Mouse (Mus musculus) small intestine, adult 2 months (tissue): ENCODE measurements around the gene Dlgap1. TPM values are rescaled to one million over a fixed set of nuclear protein-coding genes. Genes with fewer than 3 reads are reported as not detected.

Source experiments
- H3K27ac ChIP-seq: fragments of 200-500 bp; 2 replicates; pipeline ENCODE4 v1.5.1; 2012; ENCODE audit warnings: low read depth, low read length, control low read depth, inconsistent platforms; ENCODE audit not compliant: insufficient read depth
- H3K27me3 ChIP-seq: fragments of 200-500 bp; 2 replicates; pipeline ENCODE4 v1.6.1; 2012; ENCODE audit warnings: mild to moderate bottlenecking, moderate library complexity, low read length, inconsistent platforms; ENCODE audit not compliant: control insufficient read depth, insufficient read depth
- H3K36me3 ChIP-seq: fragments of 200-500 bp; 2 replicates; pipeline ENCODE4 v1.6.1; 2012; ENCODE audit warnings: mild to moderate bottlenecking, low read length, control low read depth, inconsistent platforms; ENCODE audit not compliant: control insufficient read depth, insufficient read depth
- H3K4me1 ChIP-seq: fragments of 200-500 bp; 2 replicates; pipeline ENCODE4 v1.6.1; 2012; ENCODE audit warnings: low read length, inconsistent platforms, mixed read lengths; ENCODE audit not compliant: control insufficient read depth, insufficient read depth, insufficient read length
- H3K4me3 ChIP-seq: fragments of 200-500 bp; 2 replicates; pipeline ENCODE4 v1.5.1; 2012; ENCODE audit warnings: low read depth, mild to moderate bottlenecking, control low read depth, inconsistent platforms, low read length, moderate library complexity
- CTCF ChIP-seq: fragments of 200-500 bp; IDR thresholded peaks from 2 replicates; pipeline ENCODE4 v1.5.1; 2012; ENCODE audit warnings: low read depth, mild to moderate bottlenecking, control low read depth, inconsistent platforms, low read length, moderate library complexity, mixed read lengths; ENCODE audit not compliant: insufficient replicate concordance, insufficient read length; ENCODE audit errors: extremely low read depth
- POLR2A ChIP-seq: fragments of 200-500 bp; IDR thresholded peaks from 2 replicates; pipeline ENCODE4 v1.6.1; 2012; ENCODE audit warnings: low read depth, mild to moderate bottlenecking, control low read depth, inconsistent platforms, low read length, moderate library complexity
- WGBS: fragments of 180-500 bp; shearing (Covaris S2); methylation state at CpG from one replicate; pipeline ENCODE4 v1.1.7; 2018; 5-methylcytosine and 5-hydroxymethylcytosine counted together
- polyA plus RNA-seq: library from polyadenylated mRNA; depleted of rRNA; stranded (reverse); fragments of >200 nt; gene quantifications from 2 replicates; pipeline ENCODE4 v1.2.3, GENCODE M21; 2012

Dlgap1 gene
- polyA plus RNA-seq, 1 experiment = 0.61 TPM

DNA sequence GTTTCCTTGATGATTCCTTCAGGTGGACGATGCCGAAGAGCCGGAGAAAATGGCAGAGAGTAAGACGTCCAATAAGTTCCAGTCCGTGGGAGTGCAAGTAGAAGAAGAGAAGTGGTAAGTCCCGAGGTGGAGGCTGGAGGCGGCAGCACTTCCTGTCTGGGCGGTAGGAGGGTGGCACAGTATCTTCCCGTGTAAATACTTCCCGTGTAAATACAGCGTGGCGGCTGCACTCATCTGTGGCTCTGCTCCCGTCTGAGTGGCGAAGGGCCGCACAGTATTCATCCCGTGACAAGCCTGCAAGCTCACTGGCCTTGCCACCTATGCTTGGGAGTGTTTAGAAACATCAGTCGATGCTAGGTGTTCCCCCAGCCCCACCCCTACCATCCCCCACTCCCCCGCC is 797.1 kb downstream of the Dlgap1 start:
- 77% methylated on average over 18 of the region's 18 CpGs for WGBS
- TF ChIP-seq CTCF (no peak), POLR2A (no peak)
- Histone ChIP-seq H3K27me3 (no peaks in the 10 kb centered on the region), H3K36me3 (no peaks in the 10 kb centered on the region), H3K4me1 (no peaks in the 10 kb centered on the region), H3K27ac (no peak overlapping the region), H3K4me3 (no peak overlapping the region)

GRCm38 (mm10) chr17:70772120-70772899 is 803.4 kb downstream of the Dlgap1 start:
- Histone ChIP-seq H3K36me3 (no peaks in the 10 kb centered on the region), H3K4me3 (no peak overlapping the region), H3K4me1 (no peaks in the 10 kb centered on the region), H3K27ac (no peak overlapping the region), H3K27me3 (no peaks in the 10 kb centered on the region)
- WGBS = 43% methylated on average over 10 of the region's 10 CpGs
- TF ChIP-seq CTCF (no peak), POLR2A (no peak)

DNA sequence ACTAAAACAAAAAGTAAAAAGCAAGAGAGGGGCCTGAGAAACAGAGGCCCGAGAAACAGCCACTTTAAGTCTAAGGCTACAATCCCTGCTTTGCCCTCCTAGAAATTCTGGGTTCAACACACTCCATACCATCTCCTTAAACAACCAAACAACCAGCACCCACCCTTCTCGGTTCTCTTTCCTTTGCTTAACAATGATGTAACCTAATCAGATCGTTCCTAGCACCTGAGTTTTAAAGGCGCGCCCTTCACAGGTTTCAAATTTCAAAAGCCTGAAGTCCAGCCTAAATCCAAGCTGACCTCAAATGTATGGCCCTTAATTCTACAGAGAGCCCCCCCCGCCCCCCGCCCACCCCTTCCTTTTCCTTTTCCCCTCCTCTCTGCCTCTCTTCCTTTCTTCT is 810.9 kb downstream of the Dlgap1 start:
- TF ChIP-seq CTCF (no peak), POLR2A (no peak)
- 23% methylated on average over 7 of the region's 7 CpGs for WGBS
- H3K4me3 ChIP-seq = no peak overlapping the region
- H3K27me3 ChIP-seq = no peaks in the 10 kb centered on the region
- H3K27ac ChIP-seq = no peak overlapping the region
- H3K4me1 ChIP-seq = no peaks in the 10 kb centered on the region
- H3K36me3 ChIP-seq = no peaks in the 10 kb centered on the region

DNA sequence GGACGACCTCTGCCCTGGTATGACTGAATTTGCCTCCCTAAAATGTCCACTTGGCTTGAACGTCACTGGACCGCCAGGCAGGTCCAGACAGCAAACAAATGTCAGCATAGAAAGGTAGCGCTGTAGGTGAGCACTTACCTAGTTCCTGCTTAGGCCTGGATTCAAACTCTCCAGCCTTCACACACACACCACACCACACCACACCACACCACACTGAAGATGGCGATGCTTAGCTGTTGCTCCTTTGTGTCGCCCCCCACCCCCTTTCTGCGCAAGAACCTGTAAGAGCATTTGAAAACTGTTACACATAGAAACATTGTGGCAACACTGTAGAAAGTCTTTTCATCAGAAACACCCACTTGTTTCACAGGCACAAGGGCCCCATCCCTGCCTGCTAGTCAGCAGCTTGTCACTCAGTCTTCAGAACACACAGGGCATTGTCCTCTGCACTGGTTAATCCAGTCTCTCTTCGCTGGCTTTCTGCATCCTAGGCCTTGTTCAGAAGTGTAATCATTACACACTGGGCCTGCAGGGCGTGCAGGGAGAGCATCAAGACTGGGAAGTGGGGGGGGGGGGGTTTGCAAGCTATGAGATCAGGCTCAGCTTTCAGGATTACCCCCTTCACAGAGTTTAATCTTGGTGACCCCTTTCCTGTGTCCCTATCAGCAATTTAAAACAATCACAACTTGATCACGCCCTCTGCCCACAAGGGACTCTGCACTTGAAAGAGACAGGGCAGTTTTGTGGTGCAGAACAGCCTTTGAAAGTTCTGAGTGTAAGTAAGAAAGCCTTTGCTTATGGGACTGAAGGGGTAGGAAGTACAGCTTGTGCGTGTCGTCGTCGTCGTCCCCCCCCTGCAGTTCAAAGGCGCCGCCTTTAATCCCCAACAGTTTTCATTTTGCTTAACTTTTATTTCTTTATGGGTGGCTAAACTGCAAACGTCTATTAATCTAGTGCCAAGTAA is 812.1 kb downstream of the Dlgap1 start:
- H3K4me3 ChIP-seq = no peak overlapping the region
- no peaks in the 10 kb centered on the region for H3K27me3 ChIP-seq
- no peaks in the 10 kb centered on the region for H3K36me3 ChIP-seq
- H3K4me1 ChIP-seq = no peaks in the 10 kb centered on the region
- TF ChIP-seq CTCF (no peak), POLR2A (no peak)
- H3K27ac ChIP-seq = peak overlapping the region; percentile 77
- WGBS = 34% methylated on average over 18 of the region's 18 CpGs

GRCm38 (mm10) chr17:70783273-70783672 is 814.4 kb downstream of the Dlgap1 start:
- TF ChIP-seq POLR2A = no peak
- TF ChIP-seq CTCF = no peak

DNA sequence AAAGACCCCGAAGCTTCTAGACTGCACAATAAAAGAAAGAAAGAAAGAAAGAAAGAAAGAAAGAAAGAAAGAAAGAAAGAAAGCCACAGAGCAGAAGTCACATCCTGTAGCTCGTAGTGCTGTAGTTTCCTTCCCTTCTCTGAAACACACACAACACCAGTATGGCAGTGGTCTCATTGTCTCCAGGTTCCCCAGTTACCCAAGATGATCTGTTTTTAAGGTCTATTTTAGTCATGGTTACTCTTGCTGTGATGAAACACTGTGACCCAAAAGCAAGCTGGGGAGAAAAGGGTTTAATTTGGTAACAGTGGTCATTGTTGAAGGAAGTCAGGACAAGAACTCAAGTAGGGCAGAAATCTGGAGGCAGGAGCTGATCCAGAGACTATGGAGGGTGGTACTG is 818.5 kb downstream of the Dlgap1 start:
- 87% methylated on average over 2 of the region's 2 CpGs for WGBS
- no peaks in the 10 kb centered on the region for H3K4me1 ChIP-seq
- TF ChIP-seq CTCF = no peak
- TF ChIP-seq POLR2A = no peak

More at GRCm38 (mm10) chr17:70783273-70783672, 814.4 kb downstream of the Dlgap1 start:
- no peaks in the 10 kb centered on the region for H3K4me1 ChIP-seq
- H3K36me3 ChIP-seq = no peaks in the 10 kb centered on the region
- H3K27me3 ChIP-seq = no peaks in the 10 kb centered on the region
- H3K4me3 ChIP-seq = no peak overlapping the region
- H3K27ac ChIP-seq = no peak overlapping the region
- 93% methylated on average over 3 of the region's 3 CpGs for WGBS

DNA sequence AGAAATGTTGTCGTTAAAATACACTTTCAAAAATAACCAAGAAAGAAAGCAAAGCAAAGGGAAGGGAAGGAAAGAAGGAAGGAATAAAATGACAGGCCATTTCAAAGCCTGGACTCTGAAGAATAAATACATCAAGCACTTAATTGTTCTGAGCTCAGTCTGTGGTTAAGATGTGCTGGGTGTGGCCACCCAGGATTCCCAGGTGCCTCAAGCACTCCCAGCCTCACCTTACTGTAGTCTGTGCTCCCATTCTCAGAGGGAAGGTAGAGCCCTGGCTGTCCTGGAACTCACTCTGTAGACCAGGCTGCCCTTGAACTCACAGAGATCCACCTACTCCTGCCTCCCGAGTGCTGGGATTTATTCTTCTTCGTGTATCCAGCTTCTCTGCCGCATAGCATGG is 821.9 kb downstream of the Dlgap1 start:
- TF ChIP-seq CTCF (no peak), POLR2A (no peak)
- no peaks in the 10 kb centered on the region; the same call in 1 of the 2 replicates for H3K4me1 ChIP-seq
- H3K4me3 ChIP-seq = no peak overlapping the region
- no peak overlapping the region for H3K27ac ChIP-seq
- 96% methylated on average over 4 of the region's 4 CpGs for WGBS
- no peaks in the 10 kb centered on the region for H3K36me3 ChIP-seq
- H3K27me3 ChIP-seq = no peaks in the 10 kb centered on the region

More for the DNA sequence above, 818.5 kb downstream of the Dlgap1 start:
- Histone ChIP-seq H3K27me3 (no peaks in the 10 kb centered on the region), H3K27ac (no peak overlapping the region), H3K36me3 (no peaks in the 10 kb centered on the region), H3K4me3 (no peak overlapping the region)
